Comparison of ENCODE assay signal across 10 mouse cellular contexts in genomic region chr11:59161398-59161797, GRCm38 (mm10). TPM values are rescaled to one million over a fixed set of nuclear protein-coding genes. Genes with fewer than 3 reads are reported as not detected.
DNase-seq lines count a peak whose midpoint lies in the region; ATAC-seq and TF ChIP-seq lines count a peak whose summit lies in the region.
"Had no signal": no experiment of that assay in that cellular context is flagged by ENCODE, and none has a peak within 500 bp of the region (broad histone marks: within the 10 kb centered on the region; RNA-seq: fewer than 3 reads in every experiment).

No protein-coding gene starts in this region.

- peaks cover 20% of the 10 kb centered on the region for H3K36me3 ChIP-seq in midbrain, postnatal 0 days (ENCODE audit: insufficient read depth, low read length)
- H3K36me3 ChIP-seq in midbrain, embryonic 11.5 days (ENCODE audit: control insufficient read depth, insufficient read depth, low read length) = peaks cover 4% of the 10 kb centered on the region; the same call in 1 of the 2 replicates
- H3K36me3 ChIP-seq in liver, embryonic 12.5 days = peaks cover 53% of the 10 kb centered on the region
- H3K36me3 ChIP-seq in forebrain, embryonic 16.5 days (ENCODE audit: control insufficient read depth, insufficient read depth) = 0 out of 2 replicates have a peak, but pooled peaks cover 3% of the 10 kb centered on the region
- H3K36me3 ChIP-seq in midbrain, embryonic 16.5 days (ENCODE audit: control insufficient read depth, insufficient read depth, low read length) = no peaks in the 10 kb centered on the region; the same call in 1 of the 2 replicates

- no peak for ATAC-seq in midbrain, postnatal 0 days (ENCODE audit: low FRiP score)
- no peak for ATAC-seq in midbrain, embryonic 11.5 days (ENCODE audit: low FRiP score)
- no peak for ATAC-seq in liver, embryonic 12.5 days
- ATAC-seq in forebrain, embryonic 16.5 days = no peak
- ATAC-seq in midbrain, embryonic 16.5 days = no peak
- ATAC-seq: forebrain, embryonic 14.5 days had no signal

- peak; percentile 55 to 73 for DNase-seq in heart, adult 18-20 months
- no peak for DNase-seq in heart, adult 8-10 months (ENCODE audit: low spot score)
- DNase-seq in midbrain, postnatal 0 days (ENCODE audit: low spot score) = peak; percentile 12
- DNase-seq in midbrain, embryonic 11.5 days (ENCODE audit: low spot score, missing footprints) = no peak
- DNase-seq in urinary bladder, postnatal 36 days (ENCODE audit: low spot score in 2 of 2) = no peak

- no peak for TF ChIP-seq CTCF in midbrain, postnatal 0 days (IDR thresholded peaks at IDR 0.05)

- no peak overlapping the region for H3K4me3 ChIP-seq in midbrain, postnatal 0 days (ENCODE audit: low read depth, low read length)
- H3K4me3 ChIP-seq in midbrain, embryonic 11.5 days (ENCODE audit: low read depth, low read length) = no peak overlapping the region
- no peak overlapping the region for H3K4me3 ChIP-seq in liver, embryonic 12.5 days
- H3K4me3 ChIP-seq in forebrain, embryonic 16.5 days (replicated peaks; ENCODE audit: low read length) = no peak overlapping the region
- H3K4me3 ChIP-seq in midbrain, embryonic 16.5 days (ENCODE audit: low read depth, low read length) = no peak overlapping the region
- H3K4me3 ChIP-seq: hindbrain, embryonic 15.5 days had no signal

- H3K4me2 ChIP-seq in midbrain, postnatal 0 days (ENCODE audit: low read depth, low read length, poor library complexity, severe bottlenecking) = no peak overlapping the region
- H3K4me2 ChIP-seq in midbrain, embryonic 11.5 days = no peak overlapping the region
- peak overlapping the region; percentile 85; the same call in 1 of the 2 replicates for H3K4me2 ChIP-seq in liver, embryonic 12.5 days
- H3K4me2 ChIP-seq in forebrain, embryonic 16.5 days (ENCODE audit: low read length) = no peak overlapping the region
- no peak overlapping the region for H3K4me2 ChIP-seq in midbrain, embryonic 16.5 days (ENCODE audit: low read length)

- H3K9me3 ChIP-seq in midbrain, postnatal 0 days (ENCODE audit: low read length) = no peaks in the 10 kb centered on the region
- H3K9me3 ChIP-seq in midbrain, embryonic 11.5 days (ENCODE audit: control insufficient read depth, low read length) = no peaks in the 10 kb centered on the region
- H3K9me3 ChIP-seq in liver, embryonic 12.5 days (replicated peaks) = no peaks in the 10 kb centered on the region
- H3K9me3 ChIP-seq in forebrain, embryonic 16.5 days (ENCODE audit: control insufficient read depth, low read length) = no peaks in the 10 kb centered on the region
- H3K9me3 ChIP-seq in midbrain, embryonic 16.5 days (replicated peaks; ENCODE audit: control insufficient read depth, low read length, poor library complexity, severe bottlenecking) = no peaks in the 10 kb centered on the region
- H3K9me3 ChIP-seq: hindbrain, embryonic 15.5 days had no signal

- H3K27ac ChIP-seq in midbrain, postnatal 0 days (ENCODE audit: low read depth, low read length) = no peak overlapping the region
- no peak overlapping the region for H3K27ac ChIP-seq in midbrain, embryonic 11.5 days (ENCODE audit: low read depth, low read length)
- peak overlapping the region; percentile 100 for H3K27ac ChIP-seq in liver, embryonic 12.5 days
- no peak overlapping the region for H3K27ac ChIP-seq in forebrain, embryonic 16.5 days (ENCODE audit: low read length)
- no peak overlapping the region for H3K27ac ChIP-seq in midbrain, embryonic 16.5 days (ENCODE audit: low read length)
- H3K27ac ChIP-seq: hindbrain, embryonic 15.5 days had no signal

- no peaks in the 10 kb centered on the region for H3K27me3 ChIP-seq in midbrain, postnatal 0 days (ENCODE audit: insufficient read depth, low read length)
- no peaks in the 10 kb centered on the region for H3K27me3 ChIP-seq in midbrain, embryonic 11.5 days (ENCODE audit: control insufficient read depth, insufficient read depth, low read length)
- no peaks in the 10 kb centered on the region for H3K27me3 ChIP-seq in liver, embryonic 12.5 days (replicated peaks)
- H3K27me3 ChIP-seq in forebrain, embryonic 16.5 days (replicated peaks; ENCODE audit: control insufficient read depth, insufficient read depth, low read length) = no peaks in the 10 kb centered on the region
- no peaks in the 10 kb centered on the region for H3K27me3 ChIP-seq in midbrain, embryonic 16.5 days (ENCODE audit: control insufficient read depth, insufficient read depth, low read depth, low read length)
- H3K27me3 ChIP-seq: hindbrain, embryonic 15.5 days had no signal

- no peak overlapping the region for H3K9ac ChIP-seq in midbrain, postnatal 0 days (replicated peaks; ENCODE audit: low read length, poor library complexity, severe bottlenecking)
- H3K9ac ChIP-seq in midbrain, embryonic 11.5 days (ENCODE audit: low read length) = no peak overlapping the region
- peak overlapping the region; percentile 92; the same call in 1 of the 2 replicates for H3K9ac ChIP-seq in liver, embryonic 12.5 days
- H3K9ac ChIP-seq in forebrain, embryonic 16.5 days (replicated peaks; ENCODE audit: low read depth, low read length) = no peak overlapping the region
- no peak overlapping the region for H3K9ac ChIP-seq in midbrain, embryonic 16.5 days (ENCODE audit: low read depth, low read length)
- H3K9ac ChIP-seq: hindbrain, embryonic 15.5 days had no signal

- 73% methylated on average over 5 of the region's 5 CpGs for WGBS in midbrain, postnatal 0 days
- WGBS in midbrain, embryonic 11.5 days = 76% methylated on average over 5 of the region's 5 CpGs
- WGBS in liver, embryonic 12.5 days (ENCODE audit: insufficient replicate concordance) = 77% methylated on average over 5 of the region's 5 CpGs
- 73% methylated on average over 5 of the region's 5 CpGs for WGBS in forebrain, embryonic 16.5 days
- WGBS in midbrain, embryonic 16.5 days = 87% methylated on average over 5 of the region's 5 CpGs

- H3K4me1 ChIP-seq in midbrain, postnatal 0 days (ENCODE audit: insufficient read depth, low read length) = peaks cover 7% of the 10 kb centered on the region
- H3K4me1 ChIP-seq in midbrain, embryonic 11.5 days (ENCODE audit: control insufficient read depth, insufficient read depth, low read length) = peaks cover 8% of the 10 kb centered on the region
- peaks cover 49% of the 10 kb centered on the region for H3K4me1 ChIP-seq in liver, embryonic 12.5 days
- peaks cover 17% of the 10 kb centered on the region for H3K4me1 ChIP-seq in forebrain, embryonic 16.5 days (replicated peaks; ENCODE audit: control insufficient read depth, insufficient read depth, low read length)
- peaks cover 14% of the 10 kb centered on the region for H3K4me1 ChIP-seq in midbrain, embryonic 16.5 days (ENCODE audit: control insufficient read depth, insufficient read depth, low read length)

RNA-seq across cellular contexts. Expression of gene Iba57, which starts 2.1 kb away (rescaled TPM):
- 10 to 100 TPM; 17.6 to 19.6 TPM for total RNA-seq in heart, adult 18-20 months (2021)
- 10 to 100 TPM; 14.8 to 21.8 (median 19.4) TPM for total RNA-seq in heart, adult 8-10 months (2022)
- 8.1 and 14.3 TPM in 2 replicates for total RNA-seq in midbrain, postnatal 0 days (2014; rRNA removed)
- polyA plus RNA-seq in midbrain, postnatal 0 days (2015; fragmentation: Nextera tagmentation; extraction: Ambion mirVana) = 9.2 and 10.4 TPM in 2 replicates
- polyA plus RNA-seq in midbrain, embryonic 11.5 days (2014; fragmentation: Nextera tagmentation; extraction: Ambion mirVana) = 2.1 and 3.5 TPM in 2 replicates
- 14.2 and 14.5 TPM in 2 replicates for polyA plus RNA-seq in liver, embryonic 12.5 days (2016; fragmentation: Nextera tagmentation; extraction: Ambion mirVana)
- 7.9 and 8.0 TPM in 2 replicates for polyA plus RNA-seq in forebrain, embryonic 16.5 days (2015; fragmentation: Nextera tagmentation; extraction: Ambion mirVana)
- 7.3 and 7.6 TPM in 2 replicates for polyA plus RNA-seq in midbrain, embryonic 16.5 days (2015; fragmentation: Nextera tagmentation; extraction: Ambion mirVana)

RNA-seq across cellular contexts. Expression of gene Gjc2, which starts 21.6 kb away (rescaled TPM):
- total RNA-seq in heart, adult 18-20 months (2021) = under 1 TPM; 0.54 to 0.77 TPM
- under 1 TPM; 0.62 to 0.82 (median 0.63) TPM for total RNA-seq in heart, adult 8-10 months (2022)
- total RNA-seq in midbrain, postnatal 0 days (2014; rRNA removed) = 0.38 and 0.99 TPM in 2 replicates
- 0.27 and 0.44 TPM in 2 replicates for polyA plus RNA-seq in midbrain, postnatal 0 days (2015; fragmentation: Nextera tagmentation; extraction: Ambion mirVana)
- not detected in 2 replicates for polyA plus RNA-seq in midbrain, embryonic 11.5 days (2014; fragmentation: Nextera tagmentation; extraction: Ambion mirVana)
- 0.10 and 0.14 TPM in 2 replicates for polyA plus RNA-seq in liver, embryonic 12.5 days (2016; fragmentation: Nextera tagmentation; extraction: Ambion mirVana)
- polyA plus RNA-seq in forebrain, embryonic 16.5 days (2015; fragmentation: Nextera tagmentation; extraction: Ambion mirVana) = 0.11 and 0.30 TPM in 2 replicates
- 0.21 and 0.30 TPM in 2 replicates for polyA plus RNA-seq in midbrain, embryonic 16.5 days (2015; fragmentation: Nextera tagmentation; extraction: Ambion mirVana)

RNA-seq across cellular contexts. Expression of gene Obscn, which starts 25.2 kb away (rescaled TPM):
- total RNA-seq in heart, adult 18-20 months (2021) = 100 to 1,000 TPM; 753 to 782 TPM
- total RNA-seq in heart, adult 8-10 months (2022) = 1,000 to 10,000 TPM in 1 of 4 experiments, 100 to 1,000 TPM in 3; 788 to 1,002 (median 896) TPM
- 2.1 and 4.0 TPM in 2 replicates for total RNA-seq in midbrain, postnatal 0 days (2014; rRNA removed)
- 0.38 and 0.39 TPM in 2 replicates for polyA plus RNA-seq in midbrain, postnatal 0 days (2015; fragmentation: Nextera tagmentation; extraction: Ambion mirVana)
- 0.03 and 0.04 TPM in 2 replicates for polyA plus RNA-seq in midbrain, embryonic 11.5 days (2014; fragmentation: Nextera tagmentation; extraction: Ambion mirVana)
- 0.42 and 0.51 TPM in 2 replicates for polyA plus RNA-seq in liver, embryonic 12.5 days (2016; fragmentation: Nextera tagmentation; extraction: Ambion mirVana)
- 0.11 and 0.25 TPM in 2 replicates for polyA plus RNA-seq in forebrain, embryonic 16.5 days (2015; fragmentation: Nextera tagmentation; extraction: Ambion mirVana)
- 0.29 and 0.36 TPM in 2 replicates for polyA plus RNA-seq in midbrain, embryonic 16.5 days (2015; fragmentation: Nextera tagmentation; extraction: Ambion mirVana)

RNA-seq across cellular contexts. Expression of gene Guk1, which starts 30.6 kb away (rescaled TPM):
- 100 to 1,000 TPM; 108 to 133 TPM for total RNA-seq in heart, adult 18-20 months (2021)
- total RNA-seq in heart, adult 8-10 months (2022) = 100 to 1,000 TPM; 112 to 142 (median 128) TPM
- 125 and 141 TPM in 2 replicates for total RNA-seq in midbrain, postnatal 0 days (2014; rRNA removed)
- polyA plus RNA-seq in midbrain, postnatal 0 days (2015; fragmentation: Nextera tagmentation; extraction: Ambion mirVana) = 289 and 314 TPM in 2 replicates
- 92.9 and 96.6 TPM in 2 replicates for polyA plus RNA-seq in midbrain, embryonic 11.5 days (2014; fragmentation: Nextera tagmentation; extraction: Ambion mirVana)
- polyA plus RNA-seq in liver, embryonic 12.5 days (2016; fragmentation: Nextera tagmentation; extraction: Ambion mirVana) = 73.7 and 81.3 TPM in 2 replicates
- polyA plus RNA-seq in forebrain, embryonic 16.5 days (2015; fragmentation: Nextera tagmentation; extraction: Ambion mirVana) = 181 and 201 TPM in 2 replicates
- polyA plus RNA-seq in midbrain, embryonic 16.5 days (2015; fragmentation: Nextera tagmentation; extraction: Ambion mirVana) = 242 and 261 TPM in 2 replicates

RNA-seq across cellular contexts. Expression of gene Mrpl55, which starts 40.9 kb away (rescaled TPM):
- total RNA-seq in heart, adult 18-20 months (2021) = 100 to 1,000 TPM; 122 to 133 TPM
- total RNA-seq in heart, adult 8-10 months (2022) = 100 to 1,000 TPM; 100 to 119 (median 114) TPM
- total RNA-seq in midbrain, postnatal 0 days (2014; rRNA removed) = 65.0 and 80.6 TPM in 2 replicates
- 104 and 112 TPM in 2 replicates for polyA plus RNA-seq in midbrain, postnatal 0 days (2015; fragmentation: Nextera tagmentation; extraction: Ambion mirVana)
- 88.7 and 93.3 TPM in 2 replicates for polyA plus RNA-seq in midbrain, embryonic 11.5 days (2014; fragmentation: Nextera tagmentation; extraction: Ambion mirVana)
- 78.3 and 82.8 TPM in 2 replicates for polyA plus RNA-seq in liver, embryonic 12.5 days (2016; fragmentation: Nextera tagmentation; extraction: Ambion mirVana)
- 87.6 and 95.9 TPM in 2 replicates for polyA plus RNA-seq in forebrain, embryonic 16.5 days (2015; fragmentation: Nextera tagmentation; extraction: Ambion mirVana)
- polyA plus RNA-seq in midbrain, embryonic 16.5 days (2015; fragmentation: Nextera tagmentation; extraction: Ambion mirVana) = 80.3 and 91.1 TPM in 2 replicates

Comparison
In these comparisons a context has a peak if more than half of its experiments do, and no peak if none do; other contexts are left out.
1. DNase-seq: peak in heart, adult 18-20 months (2 of 2) and midbrain, postnatal 0 days (single experiment); none in heart, adult 8-10 months (single experiment), midbrain, embryonic 11.5 days (single experiment) and urinary bladder, postnatal 36 days (0 of 2).